Mouse (Mus musculus): ENCODE results near the gene Olfr437.

GRCm38 (mm10) chr6:43171840-43172239 lies 8.8 kb downstream of the Olfr437 start, which contains the start of gene Olfr13:
- TF ChIP-seq POLR2A (IDR thresholded peaks at IDR 0.05; ENCODE audit: borderline replicate concordance, insufficient read depth, low read length) (no peak), CTCF (IDR thresholded peaks at IDR 0.05; ENCODE audit: borderline replicate concordance, insufficient read depth, low read depth, low read length) (no peak)
